Mouse (Mus musculus) kidney, postnatal 0 days (tissue): Measurements from ENCODE around the gene Mpzl1. TPM values are rescaled to one million over a fixed set of nuclear protein-coding genes. Genes with fewer than 3 reads are reported as not detected.

Source experiments
- ATAC-seq: fragments of 200-750 bp; cut with Nextera tagmentation; replicated peaks from 2 replicates; pipeline ENCODE4 v1.8.0; 2017; ENCODE audit warnings: low read depth, moderate number of reproducible peaks, moderate TSS enrichment, moderate library complexity; ENCODE audit not compliant: low FRiP score
- DNase-seq: peaks from one replicate; pipeline ENCODE4 v3.0.0-alpha.2; 2016; ENCODE audit warnings: low spot score
- H3K27ac ChIP-seq: fragments of 300-500 bp; sonication (generic); 2 replicates; pipeline ENCODE4 v1.5.1; 2014; ENCODE audit warnings: mild to moderate bottlenecking
- H3K27me3 ChIP-seq: fragments of 300-500 bp; sonication (generic); 2 replicates; pipeline ENCODE4 v1.6.1; 2014; ENCODE audit warnings: low read length, mixed read lengths; ENCODE audit not compliant: insufficient read depth
- H3K36me3 ChIP-seq: fragments of 300-500 bp; sonication (generic); 2 replicates; pipeline ENCODE4 v1.6.1; 2014; ENCODE audit warnings: low read length, mixed read lengths; ENCODE audit not compliant: insufficient read depth
- H3K4me1 ChIP-seq: fragments of 300-500 bp; sonication (generic); replicated peaks from 2 replicates; pipeline ENCODE4 v1.6.1; 2014; ENCODE audit warnings: antibody characterized with exemption, low read length, mixed read lengths; ENCODE audit not compliant: insufficient read depth
- H3K4me2 ChIP-seq: fragments of 300-500 bp; sonication (generic); 2 replicates; pipeline ENCODE4 v1.6.1; 2014; ENCODE audit warnings: mild to moderate bottlenecking, low read length, moderate library complexity, mixed read lengths
- H3K4me3 ChIP-seq: fragments of 300-500 bp; sonication (generic); replicated peaks from 2 replicates; pipeline ENCODE4 v1.5.1; 2014; ENCODE audit warnings: low read depth, low read length
- H3K9ac ChIP-seq: fragments of 300-500 bp; sonication (generic); 2 replicates; pipeline ENCODE4 v1.6.1; 2014; ENCODE audit warnings: low read depth, low read length
- H3K9me3 ChIP-seq: fragments of 300-500 bp; sonication (generic); replicated peaks from 2 replicates; pipeline ENCODE4 v1.6.1; 2016; ENCODE audit warnings: low read length, inconsistent platforms, mixed read lengths
- CTCF ChIP-seq: IDR thresholded peaks from 2 replicates; pipeline ENCODE4 v1.5.1; 2016; ENCODE audit warnings: antibody characterized with exemption, low read depth, mild to moderate bottlenecking, moderate library complexity
- WGBS: fragments of 180-500 bp; shearing (Covaris S2); extraction: QIAGEN DNeasy Blood & Tissue Kit; methylation state at CpG from one replicate; pipeline ENCODE4 v1.1.7; 2014; 5-methylcytosine and 5-hydroxymethylcytosine counted together
- polyA plus RNA-seq: library from polyadenylated mRNA; unstranded; fragments of >200 nt; fragmentation: Nextera tagmentation; extraction: Ambion mirVana; gene quantifications from 2 replicates; pipeline ENCODE4 v1.2.1, GENCODE M21; 2015

Gene Mpzl1
- polyA plus RNA-seq, 1 experiment from 2014 or later, result 186 TPM

DNA sequence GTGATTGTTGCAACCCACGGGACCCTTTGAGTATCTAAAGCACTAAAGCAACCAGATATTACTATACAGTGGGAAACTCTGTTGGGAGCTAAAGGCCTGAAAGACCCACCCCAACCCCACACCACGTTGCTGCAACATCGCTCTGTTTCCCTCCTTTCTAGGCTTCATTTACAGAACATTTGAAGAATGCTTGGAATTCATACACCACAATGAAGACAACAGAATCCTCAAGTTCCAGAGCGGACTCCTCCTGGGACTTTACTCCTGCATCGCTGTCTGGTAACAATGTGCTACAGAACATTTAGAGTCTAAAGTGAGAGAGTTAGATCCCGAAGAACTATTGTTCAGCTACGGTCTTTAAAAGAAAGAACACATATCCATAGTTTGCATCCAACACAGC lies 66.9 kb downstream of the Mpzl1 start:
- WGBS, result 80% methylated on average over 7 of the region's 7 CpGs
- no peak overlapping the region for H3K4me2 ChIP-seq
- H3K9me3 ChIP-seq, result no peaks in the 10 kb centered on the region
- no peak for ATAC-seq
- no peak for TF ChIP-seq CTCF
- no peaks in the 10 kb centered on the region for H3K36me3 ChIP-seq
- H3K27ac ChIP-seq, result no peak overlapping the region
- H3K4me3 ChIP-seq, result no peak overlapping the region
- no peaks in the 10 kb centered on the region for H3K27me3 ChIP-seq
- no peak overlapping the region for H3K9ac ChIP-seq
- no peak for DNase-seq
- H3K4me1 ChIP-seq, result no peaks in the 10 kb centered on the region

DNA sequence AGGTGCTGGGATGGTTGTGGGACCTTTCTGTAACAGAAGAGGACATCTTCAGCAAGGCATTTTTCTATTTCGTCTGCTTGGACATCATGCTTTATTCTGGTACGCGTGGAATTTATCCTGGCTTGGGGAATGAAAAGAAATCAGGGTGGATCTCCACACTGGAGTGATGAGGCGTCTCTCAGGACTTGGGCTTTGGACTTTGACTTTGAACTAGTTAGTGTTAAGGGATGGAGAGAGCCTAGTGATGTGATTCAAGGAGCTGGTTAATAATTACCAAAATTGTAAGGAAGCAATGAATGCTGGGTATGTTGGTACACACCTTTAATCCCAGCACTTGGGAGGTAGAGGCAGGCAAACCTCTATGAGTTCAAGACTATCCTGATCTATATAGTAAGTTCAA lies 69.1 kb downstream of the Mpzl1 start:
- DNase-seq (no peak), ATAC-seq (peak; percentile 66; the same call in 1 of the 2 replicates)
- TF ChIP-seq CTCF, result no peak
- Histone ChIP-seq H3K4me1 (no peaks in the 10 kb centered on the region), H3K36me3 (no peaks in the 10 kb centered on the region), H3K4me3 (no peak overlapping the region), H3K4me2 (no peak overlapping the region), H3K27ac (no peak overlapping the region), H3K9ac (no peak overlapping the region), H3K9me3 (no peaks in the 10 kb centered on the region), H3K27me3 (no peaks in the 10 kb centered on the region)
- 87% methylated on average over 4 of the region's 4 CpGs for WGBS

DNA sequence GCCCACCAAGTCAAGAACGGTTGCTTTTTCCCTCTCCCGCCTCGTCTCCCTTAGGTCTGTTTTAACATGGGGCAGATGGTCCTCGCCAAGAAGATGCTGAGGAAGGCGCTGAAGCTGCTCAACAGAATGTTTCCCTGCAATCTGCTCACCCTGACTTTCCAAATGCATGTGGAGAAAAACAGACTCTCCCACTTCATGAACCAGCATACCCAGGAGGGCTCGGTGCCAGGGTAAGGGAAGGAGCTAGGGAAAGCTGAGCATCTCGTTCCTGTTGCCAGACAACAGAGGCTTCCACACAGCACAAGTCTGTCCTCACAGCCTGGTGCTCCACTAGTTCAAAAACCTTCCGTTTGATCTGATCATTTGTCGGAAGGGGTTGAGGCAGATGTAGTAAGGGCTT lies 75.3 kb downstream of the Mpzl1 start:
- Histone ChIP-seq H3K27ac (no peak overlapping the region), H3K4me3 (no peak overlapping the region), H3K9ac (no peak overlapping the region), H3K27me3 (no peaks in the 10 kb centered on the region), H3K4me2 (no peak overlapping the region), H3K36me3 (no peaks in the 10 kb centered on the region), H3K9me3 (no peaks in the 10 kb centered on the region), H3K4me1 (no peaks in the 10 kb centered on the region)
- ATAC-seq, result no peak
- no peak for TF ChIP-seq CTCF
- 80% methylated on average over 9 of the region's 9 CpGs for WGBS
- DNase-seq, result no peak

DNA sequence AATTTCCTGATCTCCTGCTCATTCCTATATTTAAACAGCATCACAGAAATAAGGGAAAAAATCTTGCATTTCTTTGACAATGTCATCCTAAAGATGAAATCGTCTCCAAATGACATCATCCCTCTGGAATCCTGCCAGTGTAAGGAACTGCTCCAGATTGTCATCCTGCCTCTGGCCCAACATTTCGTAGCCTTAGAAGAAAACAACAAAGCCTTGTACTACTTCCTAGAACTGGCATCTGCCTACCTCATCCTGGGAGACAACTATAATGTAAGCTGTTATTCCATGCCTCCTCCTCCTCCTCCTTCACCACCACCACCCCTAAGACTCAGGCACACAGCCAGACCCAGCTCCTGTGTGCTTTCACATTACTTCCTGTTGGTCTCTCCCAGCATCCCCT lies 77.6 kb downstream of the Mpzl1 start:
- Histone ChIP-seq H3K4me1 (no peaks in the 10 kb centered on the region), H3K9ac (no peak overlapping the region), H3K27ac (no peak overlapping the region), H3K4me2 (no peak overlapping the region), H3K36me3 (no peaks in the 10 kb centered on the region), H3K27me3 (no peaks in the 10 kb centered on the region), H3K9me3 (no peaks in the 10 kb centered on the region), H3K4me3 (no peak overlapping the region)
- ATAC-seq (no peak), DNase-seq (no peak)
- 42% methylated on average over 2 of the region's 2 CpGs for WGBS
- no peak for TF ChIP-seq CTCF

Other genes starting within 250 kb of the Mpzl1 start
- 20.6 and 22.7 TPM in 2 replicates for gene Dcaf6, start 174.1 kb downstream of the Mpzl1 start, polyA plus RNA-seq
- gene Mpc2, start 173.9 kb downstream of the Mpzl1 start, polyA plus RNA-seq, result 750 and 780 TPM in 2 replicates
- 0.23 TPM in 1 of 2 replicates, not detected in the other for gene Adcy10, start 149.4 kb downstream of the Mpzl1 start, polyA plus RNA-seq
- 53.7 and 57.5 TPM in 2 replicates for gene Rcsd1, start 75.2 kb upstream of the Mpzl1 start, polyA plus RNA-seq
- gene Creg1, start 129.2 kb upstream of the Mpzl1 start, polyA plus RNA-seq, result 89.9 and 90.2 TPM in 2 replicates
- gene Cd247, start 154.1 kb upstream of the Mpzl1 start, polyA plus RNA-seq, result 0.47 and 0.67 TPM in 2 replicates